Mouse (Mus musculus) kidney, postnatal 14 days (tissue): ENCODE results near the gene Doc2a.

ENCODE experiments used
- DNase-seq: peaks from one replicate; pipeline ENCODE4 v3.0.0; 2022; ENCODE audit warnings: mixed read lengths

Doc2a gene

DNA sequence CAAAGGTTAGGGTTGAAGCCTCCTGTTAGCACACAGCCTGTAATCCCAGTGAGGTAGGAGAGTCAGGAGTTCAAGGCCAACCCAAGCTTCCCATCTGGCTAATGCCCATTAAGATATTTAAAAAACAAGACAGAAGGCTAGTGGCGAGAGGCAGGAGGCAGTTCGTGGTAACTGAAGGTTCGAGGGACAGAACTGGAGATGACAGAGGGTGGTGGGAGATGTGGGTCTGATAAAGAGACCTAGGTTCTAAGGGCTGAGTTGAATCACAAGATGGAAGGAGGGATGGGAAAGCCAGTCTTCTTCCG is at the start of gene Doc2a:
Doc2a (plus strand) TSS at position 301 of the 305 bp plus-strand sequence.
- DNase-seq, result no peak

DNA sequence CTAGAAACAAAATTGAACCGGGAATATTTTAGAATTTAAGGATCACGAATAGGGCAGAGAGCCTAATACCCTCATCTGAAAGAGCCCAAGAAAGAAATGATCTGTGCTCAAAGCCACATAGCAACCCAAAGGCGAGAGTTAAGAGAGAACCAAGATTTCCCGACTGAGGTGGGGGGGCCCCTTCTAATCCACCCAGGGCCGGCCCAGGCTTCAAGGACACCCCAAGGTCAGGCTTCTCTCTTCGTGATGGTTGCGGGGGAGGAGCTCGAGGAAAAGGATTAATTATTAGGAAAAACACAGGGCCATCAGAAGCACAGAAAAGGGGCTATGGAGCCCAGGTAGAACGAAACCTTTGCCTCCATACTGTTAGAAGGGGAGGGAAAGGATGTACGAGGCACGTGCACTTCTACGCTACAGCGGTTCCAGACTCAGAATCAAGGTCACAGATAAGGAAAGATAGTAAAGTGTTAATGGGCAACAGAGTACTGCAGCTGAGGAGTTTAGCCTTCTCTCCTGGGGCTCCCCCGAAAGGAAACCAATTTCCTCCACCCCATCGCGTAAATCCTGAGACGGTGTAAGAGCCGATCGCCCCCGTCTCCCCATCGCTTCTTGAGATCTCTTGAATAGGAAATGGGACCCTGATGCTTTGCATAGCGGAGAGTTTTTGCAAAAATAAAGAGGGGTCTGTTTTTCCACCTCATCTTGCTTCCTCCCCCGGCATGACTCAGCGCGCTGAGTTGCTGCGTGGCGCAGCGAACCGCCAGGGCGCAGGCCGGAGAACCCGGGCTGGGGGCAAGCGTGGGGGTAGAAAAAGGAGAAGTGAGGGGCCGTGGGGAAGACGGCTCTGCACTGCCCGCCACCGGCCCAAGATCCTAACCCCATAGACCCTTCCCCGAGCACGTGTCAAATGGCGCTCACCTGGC is 48.8 kb upstream of the Doc2a start:
- DNase-seq, result peak; percentile 49

DNA sequence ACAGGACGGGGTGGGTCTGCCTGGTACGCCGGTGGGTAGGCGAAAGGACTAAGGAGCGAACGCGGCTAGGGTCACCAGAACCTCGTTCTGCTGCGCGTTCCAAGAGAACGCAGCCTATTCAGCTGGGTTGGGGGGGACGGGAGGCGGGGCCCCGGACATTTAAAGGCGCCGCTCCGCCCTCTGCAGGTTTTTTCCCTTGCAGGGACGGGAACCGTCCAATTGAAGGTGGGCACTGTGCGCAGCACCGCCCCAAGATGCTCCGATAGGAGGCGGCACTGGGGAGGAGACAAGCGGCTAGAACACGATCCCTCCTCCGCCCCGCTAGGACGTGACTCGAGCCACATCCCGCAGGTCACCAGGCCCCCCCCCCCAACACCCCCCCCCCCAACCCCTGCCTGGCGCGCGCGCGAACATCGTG is 48.2 kb upstream of the Doc2a start:
- DNase-seq, result peak; percentile 99

DNA sequence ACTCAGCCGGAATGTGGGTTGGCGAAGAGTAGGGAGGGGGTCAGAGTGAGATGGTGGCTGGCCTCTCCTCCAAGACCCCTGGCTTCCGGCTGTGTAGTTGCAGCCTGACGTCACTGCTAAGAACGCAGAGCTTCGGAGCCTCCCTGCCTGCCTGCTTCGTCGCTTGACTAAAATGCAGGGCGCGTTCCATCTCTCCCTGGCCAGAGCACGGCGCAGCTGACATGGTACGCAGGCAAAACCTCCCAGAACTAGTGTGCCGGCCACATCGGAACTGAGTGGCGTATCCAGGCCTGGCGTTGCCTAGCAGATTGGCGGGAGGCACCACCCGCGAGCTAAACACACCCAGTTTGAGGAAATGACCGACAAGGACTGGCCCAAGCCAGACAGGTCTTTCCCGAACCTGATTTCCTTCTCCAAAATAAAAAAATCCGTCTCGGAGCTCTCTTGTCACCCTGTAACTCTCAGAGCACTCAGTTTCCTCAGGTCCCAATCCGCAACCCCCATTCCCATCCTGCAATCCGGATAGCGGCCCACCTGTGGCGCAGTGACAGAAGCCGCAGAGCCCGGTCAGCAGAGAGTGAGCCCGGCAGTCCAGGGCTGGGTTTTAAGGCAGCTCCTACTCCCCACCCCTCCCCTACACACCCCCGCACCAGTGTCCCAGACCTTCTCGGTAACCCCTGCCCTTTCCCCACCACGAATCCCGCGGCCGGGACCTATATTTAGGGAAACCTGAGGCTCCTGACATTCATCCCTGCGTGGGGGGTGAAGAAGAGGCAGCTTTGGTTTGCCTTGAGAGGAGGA is 47.5 kb upstream of the Doc2a start:
- no peak for DNase-seq

DNA sequence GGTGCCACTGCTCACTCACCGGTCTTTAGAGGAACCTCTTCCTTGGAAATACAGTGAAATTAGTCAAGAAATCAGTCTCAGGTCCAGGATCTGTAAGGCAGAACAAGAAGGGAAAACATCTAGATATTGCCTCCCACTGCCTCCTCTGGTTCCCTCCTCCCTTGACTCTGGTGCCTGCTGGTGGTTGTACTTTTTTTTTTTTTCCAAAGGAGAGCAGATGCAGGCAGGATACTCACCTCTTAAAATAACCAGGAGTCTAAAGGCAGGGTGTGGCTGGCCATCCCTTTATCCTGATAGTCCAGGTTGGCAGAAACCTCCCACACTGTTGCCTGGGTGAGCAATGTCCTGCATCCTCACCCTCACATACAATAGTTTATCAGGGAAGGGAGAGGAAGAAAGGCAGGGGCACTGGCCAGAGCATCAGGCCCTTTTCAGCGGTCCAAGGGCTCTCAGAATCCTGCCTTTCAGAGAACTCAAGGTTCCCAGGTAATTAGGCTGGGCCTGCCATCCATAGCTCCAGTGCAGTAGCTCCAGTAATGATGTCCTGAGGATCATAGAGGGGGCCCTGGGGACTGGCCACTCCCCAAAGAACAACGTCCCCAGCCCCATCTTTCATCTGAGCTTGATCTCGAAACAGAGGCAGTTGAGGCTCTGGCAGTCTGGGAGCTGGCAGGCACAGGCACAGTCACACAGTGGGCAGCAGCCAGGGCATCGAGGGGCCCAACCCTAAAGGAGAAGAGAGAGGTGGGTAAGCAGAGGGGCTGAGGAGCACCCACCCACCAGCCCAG is 46.8 kb upstream of the Doc2a start:
- no peak for DNase-seq

DNA sequence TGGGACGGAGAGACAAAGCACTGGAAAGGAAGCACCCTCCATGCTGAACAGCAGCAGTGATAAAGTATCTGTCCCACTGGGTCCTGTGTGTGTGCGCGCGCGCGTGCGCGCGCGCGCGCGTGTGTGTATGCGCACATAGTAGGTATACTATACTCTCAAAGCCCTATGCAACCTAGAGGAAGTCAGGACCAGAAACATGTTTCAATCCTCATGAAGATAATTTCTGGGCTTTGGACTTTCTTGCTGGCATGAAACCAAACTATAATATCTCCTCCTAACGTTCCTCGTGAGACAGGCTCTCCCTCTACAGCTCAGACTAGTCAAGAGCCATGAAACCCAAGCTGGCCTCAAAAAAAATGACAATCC is 46.2 kb upstream of the Doc2a start:
- DNase-seq, result no peak

DNA sequence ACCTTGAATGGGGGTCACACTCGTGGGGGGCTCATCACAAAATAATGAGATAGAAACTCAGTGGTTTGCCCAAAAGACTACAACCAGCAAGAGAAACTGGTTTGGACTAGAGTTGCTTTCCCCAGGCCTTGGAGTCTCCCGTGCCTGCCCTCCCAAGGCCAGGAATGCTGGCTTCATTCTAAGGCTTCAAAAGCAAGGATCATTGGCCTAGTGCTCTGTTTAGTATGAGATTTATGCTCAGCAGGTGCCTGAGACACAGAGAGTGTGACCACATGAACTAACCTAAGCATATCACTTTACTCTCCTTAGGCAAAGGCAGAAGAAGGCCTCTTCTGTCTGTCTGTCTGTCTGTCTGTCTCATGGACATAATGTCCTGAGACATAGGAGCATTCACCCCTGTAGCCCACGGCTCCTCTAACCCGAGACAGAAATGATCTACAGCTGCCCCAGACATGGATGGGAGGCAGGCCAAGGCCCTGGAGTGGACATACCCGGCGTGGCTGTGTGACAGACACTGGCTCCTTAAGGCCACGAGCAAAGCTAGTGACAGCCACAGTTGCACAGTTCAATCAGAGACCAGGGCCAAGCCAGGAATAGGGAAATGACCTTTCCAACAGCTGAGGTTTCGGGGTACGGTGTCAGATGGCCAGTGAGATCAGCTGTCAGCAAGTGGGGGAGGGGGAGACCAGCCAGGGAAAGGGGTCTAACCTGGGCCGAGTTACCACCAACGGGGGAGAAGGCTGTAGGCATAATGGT is 44.9 kb upstream of the Doc2a start:
- DNase-seq, result no peak

DNA sequence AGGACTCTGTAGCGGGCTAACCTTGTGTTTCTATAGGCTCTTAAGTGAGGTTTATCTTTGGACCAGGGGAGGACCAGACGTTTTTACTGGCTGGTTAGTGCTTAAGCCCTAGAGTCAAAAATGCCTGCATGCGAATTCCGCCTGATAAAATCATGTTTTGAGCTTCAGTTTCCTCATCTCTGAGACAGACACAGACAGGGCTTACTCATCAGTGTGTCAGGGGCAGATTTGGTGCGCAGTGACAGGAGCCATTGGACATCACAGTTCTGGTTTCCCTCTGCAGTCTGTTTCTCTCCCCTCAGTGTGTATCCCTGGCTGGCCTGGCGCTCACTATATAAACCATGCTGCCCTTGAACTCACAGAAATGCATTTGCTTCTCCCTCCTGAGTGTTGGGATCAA is 44.0 kb upstream of the Doc2a start:
- DNase-seq, result no peak

DNA sequence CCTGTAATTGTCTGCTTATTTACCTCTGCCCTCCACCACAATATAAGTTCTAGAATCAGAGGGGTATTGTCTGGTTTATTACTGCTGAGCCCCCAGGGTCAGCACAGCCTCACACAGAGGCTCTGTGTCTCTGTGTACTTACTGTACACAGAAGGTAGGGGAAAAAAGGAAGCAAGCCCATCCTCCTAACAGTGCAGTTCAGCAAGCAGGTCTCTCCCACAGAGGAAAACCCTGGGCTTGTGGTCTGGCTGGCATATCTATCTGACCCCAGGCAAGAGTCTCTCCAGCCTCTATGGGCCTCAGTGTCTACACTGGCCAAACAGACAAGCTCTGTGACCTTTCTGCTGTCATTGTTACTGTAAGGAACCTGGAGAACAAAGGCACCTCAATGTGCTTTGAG is 43.5 kb upstream of the Doc2a start:
- no peak for DNase-seq

DNA sequence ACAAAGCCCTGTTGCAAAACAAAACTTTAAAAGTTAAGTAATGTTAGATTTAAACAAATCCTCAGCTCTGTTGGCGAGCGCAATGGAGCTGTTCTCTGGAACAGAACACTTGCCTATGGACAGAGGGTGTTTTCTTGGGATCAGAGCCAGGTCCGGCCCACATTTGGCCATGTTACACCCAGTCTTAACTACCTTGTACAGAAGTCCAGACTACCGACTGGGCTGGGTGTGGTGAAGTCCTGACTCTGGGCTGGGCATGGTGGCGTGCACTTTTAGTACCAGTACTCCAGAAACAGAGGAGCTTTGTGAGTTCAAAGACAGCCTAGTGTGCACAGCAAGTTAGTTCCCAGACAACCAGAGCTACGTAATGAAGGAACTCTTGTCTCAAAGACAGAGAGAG is 40.3 kb upstream of the Doc2a start:
- peak; percentile 72 for DNase-seq

DNA sequence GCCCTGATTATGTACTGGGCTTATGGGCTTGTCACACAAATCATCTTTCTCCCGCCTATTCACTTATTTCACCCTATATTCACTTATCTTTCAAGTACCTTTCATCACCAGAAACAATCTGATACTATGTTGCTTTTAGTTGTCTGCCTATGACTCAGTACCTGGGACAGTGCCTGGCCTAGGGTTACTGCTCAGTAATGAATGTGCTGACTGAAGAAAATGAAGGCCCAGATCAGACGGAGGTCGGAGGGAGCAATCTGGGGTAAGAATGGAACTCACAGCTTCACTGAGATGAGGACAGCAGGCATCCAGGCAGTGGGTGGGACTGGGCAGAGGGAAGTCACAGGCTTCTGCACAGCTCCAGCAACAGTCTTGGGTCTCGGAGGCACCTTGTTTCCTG is 39.8 kb upstream of the Doc2a start:
- no peak for DNase-seq

DNA sequence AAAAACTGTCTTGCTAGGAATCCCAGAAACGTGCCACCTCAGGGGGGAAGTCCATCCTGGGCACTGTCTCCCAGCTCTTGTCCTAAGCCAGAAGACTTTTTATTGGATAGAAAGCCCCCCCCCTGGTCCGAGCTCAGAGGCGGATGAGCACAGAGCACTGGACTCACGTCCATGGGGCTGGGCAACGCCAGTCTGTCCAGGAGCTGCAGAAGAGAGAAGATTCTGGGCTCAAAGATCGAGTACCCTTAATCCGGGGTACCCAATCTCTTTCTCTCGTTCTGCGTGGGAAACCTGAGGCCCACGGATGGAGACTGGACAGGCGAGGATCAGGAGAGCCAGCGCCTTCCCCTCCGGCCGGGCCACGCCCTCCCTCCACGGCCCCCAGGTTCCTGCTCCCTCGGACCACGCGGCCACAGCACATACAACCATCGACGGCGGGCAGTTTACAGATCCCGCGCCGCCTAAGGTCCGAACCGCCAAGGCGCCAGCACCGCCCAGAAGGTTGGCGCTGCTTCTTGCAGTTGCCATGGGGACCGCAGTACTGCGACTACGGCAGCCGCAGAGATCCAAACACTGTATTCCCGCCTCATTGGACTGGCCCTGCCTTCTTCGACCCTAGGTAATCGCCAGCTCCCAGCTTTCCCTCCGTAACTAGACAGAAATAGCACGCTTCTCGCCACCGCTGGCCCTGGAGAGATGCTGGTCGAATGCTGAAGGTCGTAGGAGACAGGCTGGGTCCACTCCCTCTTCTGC is 38.3 kb upstream of the Doc2a start:
- DNase-seq, result peak; percentile 94

DNA sequence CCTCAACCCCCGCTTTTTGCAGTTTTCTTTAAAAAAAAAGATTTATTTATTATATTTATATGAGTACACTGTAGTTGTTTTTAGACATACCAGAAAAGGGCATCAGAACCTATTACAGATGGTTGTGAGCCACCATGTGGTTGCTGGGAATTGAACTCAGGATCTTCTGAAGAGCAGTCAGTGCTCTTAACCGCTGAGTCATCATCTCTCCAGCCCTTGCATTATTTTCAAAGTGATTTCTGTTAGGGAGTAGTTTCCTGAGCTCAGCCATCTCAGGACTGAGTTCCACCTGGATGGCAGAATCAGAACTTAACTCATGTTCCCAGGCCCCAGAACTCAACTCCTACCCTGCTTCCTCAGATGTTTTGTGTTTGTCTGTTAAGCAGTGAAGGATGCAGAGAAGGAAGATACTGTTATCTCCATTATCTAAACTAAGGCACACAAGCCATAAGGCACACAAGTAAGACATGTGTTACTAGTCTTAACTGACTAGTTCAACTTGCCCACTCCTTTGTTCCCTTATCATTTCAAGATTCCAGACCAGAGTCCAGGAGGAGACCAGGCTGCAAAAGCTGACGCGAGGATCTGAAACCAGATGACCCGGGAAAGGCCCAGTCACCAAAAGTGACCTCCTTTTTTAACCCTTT is 37.4 kb upstream of the Doc2a start:
- no peak for DNase-seq

DNA sequence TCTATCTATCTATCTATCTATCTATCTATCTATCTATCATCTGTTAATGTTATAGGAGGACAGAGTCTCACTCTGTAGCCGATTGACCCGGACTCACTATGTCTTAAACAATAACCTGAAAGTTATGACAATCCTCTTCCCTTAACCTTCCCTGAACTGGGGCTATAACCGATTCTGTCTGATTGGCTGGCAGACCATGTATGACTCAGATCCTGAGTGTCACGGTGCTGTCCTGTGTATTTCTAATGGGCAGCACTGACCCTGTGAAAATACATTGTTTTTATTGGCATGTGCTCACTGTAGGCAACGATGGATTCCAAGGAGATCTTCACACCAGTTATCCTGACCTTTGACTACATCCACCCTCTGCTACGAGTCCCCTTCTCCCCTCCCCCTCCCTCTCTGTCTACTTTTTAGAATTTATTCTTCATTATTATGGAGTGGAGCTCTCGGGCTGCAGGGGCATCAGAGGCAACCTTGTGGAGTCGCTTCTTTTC is 31.4 kb upstream of the Doc2a start:
- no peak for DNase-seq

DNA sequence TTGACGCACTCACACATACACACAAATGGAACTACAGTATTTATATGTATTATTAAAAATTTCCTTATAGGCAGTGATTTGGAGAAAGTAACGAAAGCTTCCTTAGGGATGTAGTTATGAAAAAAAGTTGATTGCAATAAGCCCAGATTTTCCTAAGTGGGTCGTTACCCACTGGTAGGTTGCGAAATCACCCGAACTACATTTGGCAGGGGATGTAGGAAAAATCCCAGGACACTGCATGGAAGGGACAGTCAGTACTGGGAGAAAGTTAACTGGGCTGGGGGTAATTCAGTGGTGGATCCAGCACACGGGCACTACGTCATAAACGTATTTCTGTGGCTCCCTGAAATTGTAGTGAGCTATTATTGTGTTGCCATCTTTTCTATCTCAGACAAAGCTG is 30.7 kb upstream of the Doc2a start:
- DNase-seq, result no peak

DNA sequence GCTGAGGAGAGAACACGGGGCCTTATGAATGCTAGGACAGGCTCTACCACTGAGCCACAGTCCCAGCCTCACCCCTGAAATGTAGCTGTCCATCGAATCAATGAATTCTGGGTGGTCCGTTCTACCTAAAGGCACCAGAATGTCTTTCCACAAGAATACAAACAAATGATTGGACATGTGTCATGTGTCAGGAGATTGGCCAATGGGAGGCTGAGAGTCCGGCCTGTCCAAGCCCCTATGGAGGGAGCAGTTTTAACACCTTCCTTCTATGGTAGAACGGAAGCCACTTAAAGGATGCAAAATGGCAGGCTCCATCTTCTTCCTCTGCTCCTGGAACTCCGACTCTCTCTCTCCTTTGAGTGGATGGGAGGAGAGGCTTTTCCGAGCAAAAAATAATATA is 29.6 kb upstream of the Doc2a start:
- DNase-seq, result no peak

DNA sequence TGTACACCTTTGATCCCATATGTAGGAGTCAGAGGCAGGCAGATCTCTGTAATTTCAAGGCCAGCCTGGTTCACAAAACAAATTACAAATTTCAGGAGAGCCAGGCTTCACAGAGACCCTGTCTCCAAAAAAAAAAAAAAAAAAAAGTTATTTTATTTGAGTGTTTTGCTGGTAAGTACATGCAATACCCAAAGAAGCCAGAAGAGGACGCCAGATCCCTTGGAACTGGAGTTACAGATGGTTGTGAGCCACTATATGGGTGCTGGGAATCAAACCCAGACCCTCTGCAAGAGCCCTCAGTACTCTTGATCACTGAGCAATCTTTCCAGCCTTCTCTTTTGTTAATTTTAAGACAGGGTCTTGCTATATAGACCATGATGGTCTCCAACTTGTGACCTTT is 28.4 kb upstream of the Doc2a start:
- no peak for DNase-seq

DNA sequence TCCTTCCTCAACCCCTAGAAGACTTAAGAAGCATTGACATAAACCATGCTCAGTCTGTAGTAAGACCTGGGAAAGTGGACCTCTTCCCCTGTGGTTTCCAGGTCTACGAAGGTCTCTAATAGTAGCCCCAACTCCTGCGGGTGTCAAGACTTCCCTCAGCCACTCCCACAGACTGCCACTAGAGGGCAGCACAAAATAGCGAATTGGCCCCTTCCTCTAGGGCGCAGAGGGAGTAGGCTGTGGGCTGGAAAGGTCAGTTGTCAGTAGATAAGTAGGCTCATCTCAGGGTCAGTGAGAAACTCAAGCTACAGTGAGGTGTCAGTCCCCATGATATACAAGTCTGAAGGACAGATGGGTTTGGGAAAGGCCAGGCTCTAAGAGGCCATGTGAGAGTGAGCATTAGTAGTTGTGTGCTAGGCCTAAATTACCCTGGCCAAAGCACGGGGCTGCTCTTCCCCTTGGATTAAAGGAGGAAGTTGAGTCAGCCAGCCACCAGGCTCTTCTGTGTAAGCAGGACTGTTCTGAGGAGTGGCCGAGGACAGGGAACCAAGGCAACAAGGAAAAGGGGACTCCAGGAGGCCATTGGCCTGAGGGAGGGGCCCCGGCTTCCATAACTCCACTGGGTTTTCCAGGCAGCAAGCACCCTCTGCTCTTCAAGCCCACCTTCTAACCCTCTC is 25.2 kb upstream of the Doc2a start:
- DNase-seq, result peak; percentile 82

DNA sequence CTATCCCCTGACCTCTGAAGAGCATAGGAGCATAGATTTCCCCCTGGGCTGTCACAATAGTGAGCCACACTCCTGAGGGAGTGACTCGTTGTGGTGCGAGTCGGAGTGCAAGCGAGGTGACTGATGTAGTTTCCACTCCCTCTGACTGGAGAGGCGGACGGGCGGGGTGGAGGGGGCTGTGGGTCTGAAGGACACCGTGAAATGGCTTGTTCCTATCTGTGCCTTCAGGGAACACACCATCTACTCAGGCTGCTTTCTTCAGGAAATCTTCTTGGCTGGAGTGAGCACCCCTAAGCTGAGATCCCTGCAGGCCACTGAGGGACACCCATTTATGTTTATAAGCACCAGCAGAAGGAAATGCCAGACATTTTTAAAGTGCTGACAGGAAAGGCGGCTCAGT is 24.5 kb upstream of the Doc2a start:
- DNase-seq, result no peak

DNA sequence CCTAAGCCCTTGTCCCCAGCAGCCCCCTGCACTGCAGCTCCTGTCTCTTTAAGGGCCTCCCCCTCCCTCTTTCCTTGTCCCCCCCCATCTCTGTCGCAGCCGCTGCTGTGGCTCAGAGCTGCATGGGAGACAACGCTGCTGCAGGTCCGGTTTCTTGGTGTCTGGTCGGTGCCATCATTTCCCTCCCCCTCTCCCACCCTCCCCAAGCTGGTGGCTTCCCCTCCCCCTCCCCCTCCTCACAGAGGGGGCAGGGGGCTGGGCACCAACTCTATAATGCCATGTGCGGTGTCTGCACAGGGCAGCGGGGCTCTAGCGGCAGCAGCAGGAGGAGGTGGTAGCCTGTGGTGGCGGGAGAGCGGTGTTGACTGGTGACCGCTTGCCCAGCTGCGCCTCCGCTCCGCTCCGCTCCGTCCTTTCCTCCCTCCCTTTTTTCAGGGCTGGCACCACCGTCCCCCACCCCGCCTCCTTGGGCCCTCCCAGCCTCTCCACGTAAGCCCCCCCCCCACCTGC is 24.0 kb upstream of the Doc2a start:
- no peak for DNase-seq
